Mouse (Mus musculus) embryonic stem cell, embryonic (primary cell): ENCODE data around the gene Hist2h2be.
"Not testable (repeated sequence)": the region's sequence is repeated elsewhere in the genome, so short reads cannot be mapped to it uniquely, and the experiment has no call there.

ENCODE experiments used
- CTCF ChIA-PET, 4 experiments: fragments of 300-600 bp in 2 of 4; fragments of 350-600 bp in 2 of 4; sonication (Branson Sonifier 250); formaldehyde crosslinking; loops; one replicate each; lab custom pipeline; 2022; ENCODE audit warnings: inconsistent platforms in 2 of 4; lab: Charles Lee
- POLR2A ChIA-PET, 4 experiments: fragments of 300-600 bp in 2 of 4; fragments of 350-600 bp in 2 of 4; sonication (Branson Sonifier 250); formaldehyde crosslinking; loops; one replicate each; lab custom pipeline; 2022; ENCODE audit warnings: antibody characterized with exemption in 4 of 4, inconsistent platforms in 1 of 4; lab: Charles Lee

Hist2h2be gene

DNA sequence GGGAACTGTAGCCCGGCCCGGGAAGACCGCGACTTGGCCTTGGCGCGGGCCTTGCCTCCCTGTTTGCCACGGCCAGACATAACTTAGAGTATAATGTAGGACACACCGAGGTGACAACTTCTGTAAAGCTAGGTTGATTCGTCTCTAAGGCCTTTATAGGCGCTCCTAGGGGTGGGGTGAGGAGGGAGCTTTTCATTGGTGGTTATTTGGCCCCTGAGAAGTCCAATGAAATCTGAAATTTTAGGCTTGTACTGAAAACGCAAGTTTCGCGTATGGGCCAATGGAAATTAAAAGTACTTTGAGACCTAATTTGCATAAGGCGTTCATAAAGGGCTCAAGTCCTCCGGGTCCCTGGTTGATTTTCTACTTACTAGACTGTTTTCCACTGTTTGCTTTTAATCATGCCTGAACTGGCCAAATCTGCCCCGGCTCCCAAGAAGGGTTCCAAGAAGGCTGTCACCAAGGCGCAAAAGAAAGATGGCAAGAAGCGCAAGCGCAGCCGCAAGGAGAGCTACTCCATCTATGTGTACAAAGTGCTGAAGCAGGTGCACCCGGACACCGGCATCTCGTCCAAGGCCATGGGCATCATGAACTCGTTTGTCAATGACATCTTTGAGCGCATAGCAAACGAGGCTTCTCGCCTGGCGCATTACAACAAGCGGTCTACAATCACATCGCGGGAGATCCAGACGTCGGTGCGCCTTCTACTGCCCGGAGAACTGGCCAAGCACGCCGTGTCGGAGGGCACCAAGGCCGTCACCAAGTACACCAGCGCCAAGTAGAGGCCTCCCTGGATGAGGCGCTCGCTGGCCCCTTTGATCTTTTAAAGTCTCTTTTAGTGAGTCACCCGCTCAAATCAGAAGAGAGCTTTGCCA lies at the start of gene Hist2h2be, which contains the start of gene Hist2h2ac:
Gene Hist2h2be, plus strand, starts transcription at position 355 of the 875 bp plus-strand sequence.
Gene Hist2h2ac, minus strand, starts transcription at position 116 of the 875 bp plus-strand sequence.
- ChIA-PET CTCF (interaction anchor here (0.6 to 2.2 kb wide), 13 partner anchors 12 to 1142 kb away, joined by 3 to 14 read pairs (median 4); no protein-coding TSS in a partner anchor), POLR2A (interaction anchor here (0.6 to 15.1 kb wide), 129 partner anchors 8 to 546 kb away, joined by 3 to 457 read pairs (median 5); partner anchors contain the start of genes Hist2h2bb (in 4 of the 4), Hist2h4 (in 4 of the 4), Hist2h2aa1 (in 3 of the 4) and Hist2h3b (in 3 of the 4))

DNA sequence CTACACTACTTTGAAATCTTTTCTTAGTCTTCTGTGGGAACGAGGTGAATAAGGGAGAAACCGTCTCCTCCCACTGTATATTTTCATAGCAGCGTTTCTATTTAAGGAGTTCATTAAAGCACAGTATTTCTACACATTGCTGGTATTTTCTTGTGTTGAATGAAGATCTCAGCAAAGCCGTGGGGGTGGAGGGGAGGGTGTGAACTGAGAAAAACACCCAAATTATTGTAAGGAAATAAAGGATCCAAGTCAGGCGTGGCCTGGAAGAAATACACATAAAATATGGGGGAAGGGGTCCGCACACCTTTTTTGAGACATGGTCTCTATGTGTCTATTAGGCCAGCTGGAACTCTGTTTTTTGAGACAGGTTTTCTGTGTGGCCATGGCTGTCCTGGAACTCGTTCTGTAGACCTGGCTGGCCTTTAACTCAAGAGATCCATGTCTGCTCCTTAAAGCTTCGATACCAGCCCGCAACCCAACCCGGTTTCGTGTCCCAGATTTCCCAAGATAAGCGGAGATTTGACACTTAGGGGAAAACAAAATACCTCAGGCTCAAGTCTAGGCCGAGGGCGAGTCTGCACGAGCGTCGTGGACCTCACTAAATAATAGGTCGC lies 49.2 kb upstream of the Hist2h2be start:
- ChIA-PET CTCF (interaction anchor here in 1 of 4 experiments (0.9 to 1.0 kb wide), 2 partner anchors 80 to 106 kb away, joined by 3 read pairs; no protein-coding TSS in a partner anchor), POLR2A (interaction anchor here (0.8 to 8.1 kb wide), 27 partner anchors 8 to 191 kb away, joined by 3 to 87 read pairs (median 4); partner anchors contain the start of genes Hist2h2ac (in 3 of the 4), Hist2h2be (in 3 of the 4), Mtmr11 (in 3 of the 4) and Bola1 (in 2 of the 4))

DNA sequence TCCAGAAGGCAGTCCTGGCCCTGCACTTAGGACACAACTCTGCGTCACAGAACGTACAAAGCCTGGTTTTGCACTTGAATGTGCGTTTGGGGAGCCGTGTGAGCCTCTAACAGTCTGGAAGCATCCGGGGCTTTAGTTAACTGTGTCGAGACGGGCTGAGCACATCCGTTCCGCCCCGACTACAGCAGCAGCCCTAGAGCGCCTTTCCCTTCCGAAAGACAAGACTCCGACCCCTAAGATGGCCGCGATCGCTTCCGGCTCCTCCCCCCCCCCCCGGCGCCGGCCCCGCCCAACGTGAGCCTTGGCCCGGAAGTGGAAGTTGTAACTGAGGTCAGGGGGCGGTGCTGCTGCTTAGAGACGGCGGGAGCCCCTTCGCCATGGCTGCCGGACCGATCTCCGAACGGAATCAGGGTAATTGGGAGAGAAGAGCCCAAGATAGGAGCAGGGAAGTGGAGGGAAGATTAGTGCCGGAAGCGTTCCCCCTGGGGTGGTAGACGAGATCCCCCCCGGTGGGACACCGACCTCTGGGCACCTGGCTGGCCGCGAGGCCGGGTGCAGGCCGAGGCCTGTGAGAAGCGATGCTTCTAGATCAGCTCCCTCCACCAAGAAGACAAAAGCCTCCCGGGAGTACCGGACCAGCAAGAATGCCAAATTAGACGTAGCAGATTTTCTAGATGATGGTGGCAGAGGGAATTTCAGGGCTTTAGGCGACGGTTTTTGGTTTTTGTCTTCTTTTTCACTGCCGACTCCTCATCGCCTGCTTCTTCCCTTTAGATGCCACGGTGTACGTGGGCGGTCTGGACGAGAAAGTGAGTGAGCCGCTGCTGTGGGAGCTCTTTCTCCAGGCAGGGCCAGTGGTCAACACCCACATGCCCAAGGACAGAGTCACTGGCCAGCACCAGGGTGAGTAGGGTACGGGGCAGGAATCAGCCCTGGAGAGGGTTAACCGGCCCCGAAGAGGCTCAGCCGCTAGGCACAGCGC lies 48.4 kb upstream of the Hist2h2be start, which contains the start of gene Sf3b4:
Gene Sf3b4, plus strand, starts transcription at position 136 of the 982 bp plus-strand sequence.
- POLR2A ChIA-PET, result interaction anchor here (0.6 to 8.1 kb wide), 28 partner anchors 9 to 471 kb away, joined by 3 to 87 read pairs (median 4); partner anchors contain the start of genes Hist2h2ac (in 3 of the 4), Hist2h2be (in 3 of the 4), Bola1 (in 2 of the 4) and Hist2h2ab (in 2 of the 4)
- CTCF ChIA-PET, result interaction anchor here in 1 of 4 experiments (0.6 kb wide), 1 partner anchor 209 kb away, joined by 3 read pairs; no protein-coding TSS in a partner anchor

DNA sequence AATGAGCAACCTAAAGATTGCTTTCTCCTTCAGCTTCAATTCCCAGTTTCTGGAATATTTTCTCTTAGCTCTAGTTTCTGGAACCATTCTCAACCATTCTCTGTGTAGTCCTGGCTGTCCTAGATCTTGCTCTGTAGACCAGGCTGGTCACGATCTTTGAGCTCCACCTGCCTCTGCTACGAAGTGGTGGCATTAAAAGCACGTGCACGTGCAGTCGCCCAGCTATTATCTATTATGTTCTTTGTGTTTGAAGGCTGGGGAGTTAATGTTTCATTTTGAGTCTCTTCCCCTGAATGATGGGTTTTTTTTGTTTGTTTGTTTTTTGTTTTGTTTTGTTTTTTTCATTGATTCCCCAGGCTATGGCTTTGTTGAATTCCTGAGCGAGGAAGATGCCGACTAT lies 47.7 kb upstream of the Hist2h2be start:
- CTCF ChIA-PET, result no interaction called here
- POLR2A ChIA-PET, result interaction anchor here (0.6 to 8.1 kb wide), 28 partner anchors 8 to 471 kb away, joined by 3 to 87 read pairs (median 4); partner anchors contain the start of genes Hist2h2ac (in 3 of the 4), Hist2h2be (in 3 of the 4), Bola1 (in 2 of the 4) and Hist2h2ab (in 2 of the 4)

DNA sequence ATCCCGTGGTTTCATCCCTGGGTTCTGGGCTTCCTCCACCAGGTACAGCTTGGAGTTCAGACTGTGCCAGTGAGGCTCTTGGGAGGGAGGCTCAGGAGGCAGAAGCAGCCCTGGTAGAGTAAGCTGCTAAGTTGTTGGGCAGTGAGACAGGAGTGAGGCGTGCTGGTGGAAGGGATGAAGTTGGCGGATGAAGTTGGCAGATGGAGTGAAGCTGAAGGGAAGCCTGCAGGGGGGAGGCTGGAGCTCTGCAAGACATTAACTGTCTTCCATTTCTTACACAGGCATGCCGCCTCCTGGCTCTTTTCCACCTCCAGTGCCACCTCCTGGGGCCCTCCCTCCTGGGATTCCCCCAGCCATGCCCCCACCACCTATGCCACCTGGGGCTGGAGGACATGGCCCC lies 46.9 kb upstream of the Hist2h2be start:
- CTCF ChIA-PET, result not testable (repeated sequence)
- POLR2A ChIA-PET, result interaction anchor here in 3 of 4 experiments (0.6 to 8.1 kb wide), 25 partner anchors 10 to 500 kb away, joined by 3 to 87 read pairs (median 5); partner anchors contain the start of genes Bola1 (in 2 of the 3), Hist2h2ab (in 2 of the 3), Hist2h2ac (in 2 of the 3) and Hist2h2bb (in 2 of the 3)

DNA sequence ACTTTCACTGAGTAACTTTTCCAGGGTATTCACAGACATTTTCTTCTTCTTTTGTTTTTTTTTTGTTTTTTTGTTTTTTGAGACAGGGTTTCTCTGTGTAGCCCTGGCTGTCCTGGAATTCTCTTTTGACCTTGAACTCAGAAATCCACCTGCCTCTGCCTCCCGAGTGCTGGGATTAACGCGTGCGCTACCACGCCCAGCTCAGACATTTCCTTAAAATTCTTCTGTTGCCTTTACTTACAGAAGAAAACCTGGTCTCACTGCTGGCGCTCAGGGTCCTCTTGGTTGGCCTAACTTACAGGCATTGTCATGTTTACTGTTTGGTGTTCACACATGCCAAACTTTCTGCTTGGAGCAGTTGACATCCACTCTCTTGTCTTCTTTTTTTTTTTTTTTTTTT lies 45.7 kb upstream of the Hist2h2be start:
- ChIA-PET POLR2A (interaction anchor here (0.6 to 8.1 kb wide), 39 partner anchors 9 to 873 kb away, joined by 3 to 87 read pairs (median 4); partner anchors contain the start of genes Hist2h2ac (in 3 of the 4), Hist2h2be (in 3 of the 4), Bola1 (in 2 of the 4) and Hist2h2ab (in 2 of the 4)), CTCF (interaction anchor here in 1 of 4 experiments (0.6 to 0.7 kb wide), 7 partner anchors 8 to 881 kb away, joined by 3 to 4 read pairs (median 3); no protein-coding TSS in a partner anchor)

DNA sequence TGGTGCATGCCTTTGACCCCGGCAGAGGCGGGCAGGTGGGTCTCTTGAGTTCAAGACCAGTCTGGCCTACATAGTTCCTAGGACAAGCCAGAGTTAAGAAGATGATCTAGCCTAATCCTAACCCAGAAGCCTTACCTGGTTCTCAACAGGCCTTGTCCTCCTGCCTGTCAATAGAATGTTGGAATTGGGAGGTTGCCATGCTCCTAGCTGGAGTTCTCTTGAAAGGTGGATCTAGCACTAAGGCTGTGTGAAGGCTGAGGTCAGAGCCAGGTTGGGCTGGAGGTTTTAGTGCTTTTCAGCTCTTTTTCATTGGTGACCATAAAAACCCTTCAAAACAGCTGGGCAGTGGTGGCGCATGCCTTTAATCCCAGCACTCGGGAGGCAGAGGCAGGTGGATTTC lies 42.5 kb upstream of the Hist2h2be start:
- ChIA-PET POLR2A (interaction anchor here in 2 of 4 experiments (1.1 to 3.5 kb wide), 8 partner anchors 13 to 42 kb away, joined by 3 to 14 read pairs (median 5); partner anchors contain the start of genes Bola1 (in 2 of the 2), Hist2h2ab (in 2 of the 2), Hist2h2ac (in 2 of the 2) and Hist2h2be (in 2 of the 2)), CTCF (no interaction called here)

DNA sequence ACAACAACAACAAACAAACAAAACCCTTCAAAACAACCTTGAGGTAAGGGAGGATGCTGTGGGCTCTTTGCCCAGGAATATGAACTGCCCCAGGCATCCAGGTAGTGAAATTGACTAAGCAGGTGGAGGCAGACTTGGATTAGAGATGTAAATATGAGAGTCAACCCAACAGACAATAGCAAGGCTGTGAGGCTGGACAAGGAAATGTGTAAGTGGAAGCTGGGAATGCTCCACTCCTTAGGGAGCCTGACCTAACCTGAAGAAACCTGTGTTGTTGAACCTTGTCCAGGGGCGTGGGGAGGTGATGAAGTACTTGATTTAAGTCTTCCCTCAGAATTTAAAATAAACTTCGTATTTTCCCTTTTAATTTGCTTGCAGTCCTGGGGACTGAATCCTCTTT lies 42.0 kb upstream of the Hist2h2be start:
- CTCF ChIA-PET, result no interaction called here
- POLR2A ChIA-PET, result interaction anchor here in 2 of 4 experiments (0.8 to 3.5 kb wide), 7 partner anchors 8 to 41 kb away, joined by 4 to 14 read pairs (median 5); partner anchors contain the start of genes Bola1 (in 2 of the 2), Hist2h2ab (in 2 of the 2), Hist2h2ac (in 2 of the 2) and Hist2h2be (in 2 of the 2)

DNA sequence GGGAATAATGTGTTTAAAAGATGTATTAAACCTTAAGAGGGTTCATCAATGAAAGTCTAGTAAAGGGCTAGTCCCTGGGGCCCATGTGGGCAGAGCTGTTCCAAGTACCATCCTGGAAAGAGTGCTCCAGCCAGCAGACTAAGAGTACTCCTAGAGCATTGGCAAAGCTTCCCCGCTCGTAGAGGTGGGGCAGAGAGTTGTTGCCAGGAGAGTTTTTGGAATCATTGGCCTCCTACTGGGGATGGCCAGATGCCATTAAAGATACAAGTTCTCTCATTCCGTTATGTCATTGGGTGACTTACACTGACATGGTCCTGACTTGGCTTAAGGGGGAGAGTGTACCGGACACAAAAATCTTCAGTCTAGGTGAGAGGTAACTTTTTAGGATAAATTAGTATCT lies 41.4 kb upstream of the Hist2h2be start:
- ChIA-PET POLR2A (interaction anchor here in 3 of 4 experiments (0.6 to 3.5 kb wide), 8 partner anchors 8 to 41 kb away, joined by 4 to 14 read pairs (median 5); partner anchors contain the start of genes Bola1 (in 2 of the 3), Hist2h2ab (in 2 of the 3), Hist2h2ac (in 2 of the 3) and Hist2h2be (in 2 of the 3)), CTCF (no interaction called here)

DNA sequence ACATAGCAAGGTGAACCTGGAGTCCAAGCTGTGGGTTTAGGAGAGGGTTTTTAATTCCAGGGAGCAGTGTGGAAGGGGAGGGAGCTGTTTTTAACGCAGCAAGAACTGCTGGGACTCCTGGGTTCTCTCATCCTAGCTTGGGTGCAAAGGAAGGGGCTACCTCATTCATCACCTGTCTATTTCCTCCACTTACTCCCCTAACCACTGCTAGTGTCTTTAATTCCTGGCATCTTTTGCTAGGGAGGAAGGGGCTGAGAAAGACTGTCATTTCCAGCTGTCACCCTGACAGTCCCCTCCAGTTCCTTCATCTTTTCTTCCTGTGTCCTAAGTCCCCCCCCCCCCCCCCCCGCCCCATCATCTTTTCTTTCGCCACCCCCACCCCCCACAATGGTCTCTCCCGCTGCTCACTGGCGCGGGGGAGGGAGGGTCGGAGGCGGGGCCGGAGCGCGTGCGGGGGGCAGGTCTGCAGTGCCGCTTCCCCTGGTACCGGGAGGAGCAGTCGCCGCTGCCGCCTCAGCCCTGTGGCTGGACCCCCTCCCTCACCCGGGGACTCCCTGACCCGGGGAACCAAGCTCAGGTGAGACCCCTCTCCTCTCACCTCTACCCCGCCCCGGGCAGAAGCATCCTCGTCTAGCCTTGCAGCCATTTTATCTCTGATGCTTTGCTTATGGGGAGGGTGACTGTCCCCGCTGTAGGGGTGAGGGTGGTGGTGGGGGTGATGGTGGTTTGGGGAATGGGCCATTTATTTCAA lies 40.0 kb upstream of the Hist2h2be start, which contains the start of gene Sv2a:
Gene Sv2a, plus strand, starts transcription at position 425 of the 751 bp plus-strand sequence.
- CTCF ChIA-PET, result no interaction called here
- POLR2A ChIA-PET, result interaction anchor here (0.6 to 4.6 kb wide), 14 partner anchors 8 to 237 kb away, joined by 3 to 24 read pairs (median 4); partner anchors contain the start of genes Bola1 (in 1 of the 4), Hist2h2ab (in 1 of the 4), Mtmr11 (in 1 of the 4) and Sf3b4 (in 1 of the 4)

DNA sequence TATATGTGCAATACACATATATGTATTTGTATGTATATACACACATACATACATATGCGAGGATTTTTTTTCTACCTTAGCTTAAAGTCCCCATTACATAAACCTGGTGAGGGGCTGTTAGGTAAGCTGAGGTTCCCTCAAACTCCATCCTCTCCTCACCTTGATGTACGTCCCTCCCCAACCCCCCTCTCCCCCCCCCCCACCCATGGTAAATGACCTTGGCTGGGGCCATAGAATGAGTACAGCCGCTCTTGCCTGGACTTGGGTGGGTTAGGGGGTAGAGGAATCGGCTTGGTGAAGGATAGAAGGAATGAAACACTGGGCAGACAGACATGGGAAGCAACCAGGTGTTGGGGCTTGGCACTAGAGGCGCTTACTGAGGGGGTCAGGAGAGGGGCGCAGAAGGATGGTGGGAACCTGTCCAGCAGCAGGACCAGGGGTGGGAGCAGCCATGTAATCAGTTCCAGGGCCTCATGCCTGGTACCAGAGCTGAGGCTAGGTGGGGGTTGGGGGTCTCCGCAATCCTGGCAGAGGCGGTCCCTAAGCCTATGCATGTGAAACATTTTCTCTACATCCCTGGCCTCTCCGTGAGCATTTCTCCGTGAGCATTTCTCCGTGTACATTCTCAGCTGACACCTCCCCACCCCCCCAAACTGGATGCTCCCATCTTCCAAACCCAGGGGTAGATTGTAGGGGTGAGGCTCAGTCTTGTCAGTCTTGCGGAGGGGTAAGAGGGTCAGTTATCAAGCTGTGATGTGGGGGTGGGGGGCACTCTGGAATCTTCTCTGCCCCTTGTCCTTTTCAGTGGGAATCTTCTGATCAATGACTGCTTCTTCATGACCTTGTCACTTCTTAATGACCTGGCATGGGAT lies 39.2 kb upstream of the Hist2h2be start:
- POLR2A ChIA-PET, result interaction anchor here (0.5 to 4.6 kb wide), 15 partner anchors 9 to 594 kb away, joined by 3 to 24 read pairs (median 4); partner anchors contain the start of genes Bola1 (in 1 of the 4), Hist2h2ab (in 1 of the 4), Mtmr11 (in 1 of the 4) and Sf3b4 (in 1 of the 4)
- CTCF ChIA-PET, result no interaction called here

DNA sequence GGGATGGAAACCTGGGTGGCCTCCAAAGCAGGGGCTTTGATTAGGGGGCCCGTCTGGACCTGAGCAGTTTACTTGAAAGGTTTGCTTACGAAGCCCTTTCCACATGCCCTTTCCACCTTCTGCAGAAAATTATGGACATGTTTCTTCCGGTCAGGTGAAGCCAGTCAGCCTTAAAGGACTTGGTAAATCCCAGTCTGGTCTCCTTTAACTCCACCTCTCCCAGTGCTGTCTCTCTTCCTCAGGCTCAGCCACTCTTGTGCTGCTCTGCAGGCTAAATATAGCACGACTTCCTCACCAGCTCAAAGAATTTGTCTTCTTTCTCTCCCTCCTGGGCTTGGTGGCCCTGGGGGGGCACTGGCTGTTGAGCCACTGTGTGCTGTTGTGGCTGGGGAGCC lies 38.5 kb upstream of the Hist2h2be start:
- CTCF ChIA-PET, result no interaction called here
- POLR2A ChIA-PET, result interaction anchor here (0.5 to 4.6 kb wide), 12 partner anchors 9 to 593 kb away, joined by 3 to 24 read pairs (median 6); partner anchors contain the start of genes Bola1 (in 2 of the 4), Hist2h2ab (in 2 of the 4) and Hist2h4 (in 1 of the 4)

DNA sequence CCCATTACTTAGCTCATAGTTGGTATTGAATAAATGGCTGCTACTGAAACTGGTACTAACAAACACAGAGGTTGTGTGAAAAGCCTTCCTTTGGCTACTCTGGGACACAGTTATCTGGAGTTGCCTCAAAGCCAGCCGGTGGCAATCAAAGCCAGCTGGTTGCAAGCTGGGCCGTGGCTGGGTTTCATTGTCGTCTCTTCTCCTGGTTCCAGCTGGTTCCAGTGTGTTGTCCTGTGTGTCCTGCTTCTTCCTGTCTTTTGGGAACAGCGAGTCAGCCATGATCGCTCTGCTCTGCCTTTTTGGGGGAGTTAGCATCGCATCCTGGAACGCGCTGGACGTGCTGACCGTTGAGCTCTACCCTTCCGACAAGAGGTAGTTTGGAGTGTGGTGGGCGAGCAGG lies 27.9 kb upstream of the Hist2h2be start:
- POLR2A ChIA-PET, result interaction anchor here (0.6 to 2.8 kb wide), 38 partner anchors 9 to 204 kb away, joined by 3 to 26 read pairs (median 4); partner anchors contain the start of genes Hist2h2ac (in 4 of the 4), Hist2h2be (in 4 of the 4), Bola1 (in 2 of the 4) and Hist2h2ab (in 2 of the 4)
- CTCF ChIA-PET, result interaction anchor here in 1 of 4 experiments (1.1 to 2.0 kb wide), 6 partner anchors 9 to 112 kb away, joined by 3 to 10 read pairs (median 4); no protein-coding TSS in a partner anchor

DNA sequence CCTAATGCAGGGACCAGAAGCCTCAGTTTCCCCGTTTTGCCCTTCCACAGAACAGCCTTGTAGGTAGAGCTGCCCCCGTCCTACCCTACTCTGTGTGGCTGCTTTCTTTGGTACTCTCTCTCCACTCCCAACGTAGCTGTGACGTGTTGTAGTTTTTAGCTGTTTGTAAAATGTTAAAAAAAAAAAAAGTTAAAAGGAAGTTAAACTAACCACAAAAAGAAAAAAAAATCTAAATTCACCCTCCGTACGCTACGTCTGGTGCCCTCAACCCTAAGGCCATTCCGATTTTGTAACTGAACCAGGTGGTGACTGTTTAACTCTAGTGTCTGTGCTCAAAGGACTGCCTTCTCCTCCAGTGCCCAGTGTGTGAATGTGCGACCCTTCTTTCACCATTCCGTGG lies 26.0 kb upstream of the Hist2h2be start:
- POLR2A ChIA-PET, result interaction anchor here in 3 of 4 experiments (0.6 to 5.8 kb wide), 9 partner anchors 12 to 269 kb away, joined by 3 to 207 read pairs (median 21); partner anchors contain the start of genes Bola1 (in 1 of the 3), Hist2h2ab (in 1 of the 3), Hist2h2ac (in 1 of the 3) and Hist2h2bb (in 1 of the 3)

More for the DNA sequence above, 26.0 kb upstream of the Hist2h2be start:
- CTCF ChIA-PET, result no interaction called here
